In genomic region chr14:60252004-60253000, GRCm38 (mm10) we compare ENCODE assay signal across 8 mouse cellular contexts. TPM values are rescaled to one million over a fixed set of nuclear protein-coding genes. Genes with fewer than 3 reads are reported as not detected.
DNase-seq lines count a peak whose midpoint lies in the region; ATAC-seq lines count a peak whose summit lies in the region.

No protein-coding gene starts in this region.

- DNase-seq in heart, embryonic 10.5 days (ENCODE audit: low spot score), result no peak
- DNase-seq in heart, postnatal 25 days (ENCODE audit: low spot score), result no peak
- peak; percentile 13 for DNase-seq in CD4-positive helper T cell, adult 2 months (ENCODE audit: low read depth, low spot score)
- peak; percentile 61 to 69 for DNase-seq in cerebellum, postnatal 14 days
- DNase-seq in hindbrain, embryonic 10.5 days (ENCODE audit: low spot score), result peak; percentile 3
- no peak for DNase-seq in liver, embryonic 13.5 days

- no peaks in the 10 kb centered on the region for H3K27me3 ChIP-seq in heart, embryonic 10.5 days (ENCODE audit: insufficient read depth, poor library complexity, severe bottlenecking)
- H3K27me3 ChIP-seq in hindbrain, embryonic 10.5 days (ENCODE audit: insufficient read depth, poor library complexity, severe bottlenecking), result no peaks in the 10 kb centered on the region
- no peaks in the 10 kb centered on the region for H3K27me3 ChIP-seq in liver, embryonic 13.5 days
- H3K27me3 ChIP-seq in stomach, embryonic 16.5 days (ENCODE audit: control insufficient read depth, insufficient read depth, low read length), result no peaks in the 10 kb centered on the region

- H3K4me1 ChIP-seq in heart, embryonic 10.5 days, result peaks cover 10% of the 10 kb centered on the region
- peaks cover 22% of the 10 kb centered on the region for H3K4me1 ChIP-seq in hindbrain, embryonic 10.5 days (replicated peaks)
- H3K4me1 ChIP-seq in liver, embryonic 13.5 days (replicated peaks), result peaks cover 44% of the 10 kb centered on the region
- H3K4me1 ChIP-seq in stomach, embryonic 16.5 days (ENCODE audit: control insufficient read depth, insufficient read depth, low read length), result peaks cover 14% of the 10 kb centered on the region

- no peaks in the 10 kb centered on the region for H3K9me3 ChIP-seq in heart, embryonic 10.5 days
- H3K9me3 ChIP-seq in hindbrain, embryonic 10.5 days, result no peaks in the 10 kb centered on the region
- no peaks in the 10 kb centered on the region for H3K9me3 ChIP-seq in liver, embryonic 13.5 days (replicated peaks)
- no peaks in the 10 kb centered on the region for H3K9me3 ChIP-seq in stomach, embryonic 16.5 days (replicated peaks; ENCODE audit: control insufficient read depth, low read length)

- H3K9ac ChIP-seq in liver, embryonic 13.5 days, result peak overlapping the region; percentile 98
- H3K9ac ChIP-seq in stomach, embryonic 16.5 days (ENCODE audit: low read length), result peak overlapping the region; percentile 95

- no peak for ATAC-seq in liver, embryonic 13.5 days (ENCODE audit: low read depth)
- no peak; the same call in 1 of the 2 replicates for ATAC-seq in stomach, embryonic 16.5 days (ENCODE audit: insufficient read depth, low FRiP score)
- no peak for ATAC-seq in megakaryocyte-erythroid progenitor cell, adult 5-6 weeks (replicated peaks; ENCODE audit: low FRiP score, low TSS enrichment, poor library complexity, severe bottlenecking)

- intact Hi-C loops in heart, postnatal 25 days (cut with DNase I), result no loop called here

- H3K4me3 ChIP-seq in heart, embryonic 10.5 days, result peak overlapping the region; percentile 95
- H3K4me3 ChIP-seq in hindbrain, embryonic 10.5 days, result peak overlapping the region; percentile 82
- peak overlapping the region; percentile 98 for H3K4me3 ChIP-seq in liver, embryonic 13.5 days (replicated peaks)
- peak overlapping the region; percentile 94 for H3K4me3 ChIP-seq in stomach, embryonic 16.5 days (replicated peaks; ENCODE audit: low read length)

- 24% methylated on average over 15 of the region's 15 CpGs for WGBS in heart, embryonic 10.5 days
- 26% methylated on average over 15 of the region's 15 CpGs for WGBS in hindbrain, embryonic 10.5 days
- WGBS in liver, embryonic 13.5 days (ENCODE audit: insufficient replicate concordance), result 17% methylated on average over 15 of the region's 15 CpGs
- 19% methylated on average over 15 of the region's 15 CpGs for WGBS in stomach, embryonic 16.5 days

- no peaks in the 10 kb centered on the region for H3K36me3 ChIP-seq in heart, embryonic 10.5 days
- H3K36me3 ChIP-seq in hindbrain, embryonic 10.5 days, result peaks cover 7% of the 10 kb centered on the region; the same call in 1 of the 2 replicates
- H3K36me3 ChIP-seq in liver, embryonic 13.5 days, result no peaks in the 10 kb centered on the region
- H3K36me3 ChIP-seq in stomach, embryonic 16.5 days (ENCODE audit: control insufficient read depth, insufficient read depth, low read length), result no peaks in the 10 kb centered on the region

- peak overlapping the region; percentile 86 for H3K4me2 ChIP-seq in liver, embryonic 13.5 days
- H3K4me2 ChIP-seq in stomach, embryonic 16.5 days (ENCODE audit: low read depth, low read length), result peak overlapping the region; percentile 77

- peak overlapping the region; percentile 97 for H3K27ac ChIP-seq in heart, embryonic 10.5 days
- H3K27ac ChIP-seq in hindbrain, embryonic 10.5 days, result peak overlapping the region; percentile 97
- peak overlapping the region; percentile 87 for H3K27ac ChIP-seq in liver, embryonic 13.5 days
- peak overlapping the region; percentile 94 for H3K27ac ChIP-seq in stomach, embryonic 16.5 days (ENCODE audit: low read length)

RNA-seq across cellular contexts. Expression of gene Gm49336, which starts 1.0 kb away (rescaled TPM):
- 44.7 and 50.3 TPM in 2 replicates for polyA plus RNA-seq in heart, embryonic 10.5 days (2016; fragmentation: Nextera tagmentation; extraction: Ambion mirVana)
- 10 to 100 TPM; 28.5 to 31.1 TPM for total RNA-seq in heart, postnatal 25 days (2021)
- polyA plus RNA-seq in hindbrain, embryonic 10.5 days (2016; fragmentation: Nextera tagmentation; extraction: Ambion mirVana), result 44.0 and 62.6 TPM in 2 replicates
- polyA plus RNA-seq in liver, embryonic 13.5 days (2015; fragmentation: Nextera tagmentation; extraction: Ambion mirVana), result 33.3 and 43.3 TPM in 2 replicates
- 49.1 and 50.5 TPM in 2 replicates for polyA plus RNA-seq in stomach, embryonic 16.5 days (2015; fragmentation: Nextera tagmentation; extraction: Ambion mirVana)
- 76.3 and 83.0 TPM in 2 replicates for total RNA-seq in megakaryocyte-erythroid progenitor cell, adult 5-6 weeks (2014; fragmentation: Nextera tagmentation)
- 95.0 and 143 TPM in 2 replicates for total RNA-seq in megakaryocyte-erythroid progenitor cell, adult 5-6 weeks (2017)

RNA-seq across cellular contexts. Expression of gene Nupl1, which starts 1.1 kb away (rescaled TPM):
- 0.07 TPM in 1 of 2 replicates, not detected in the other for polyA plus RNA-seq in heart, embryonic 10.5 days (2016; fragmentation: Nextera tagmentation; extraction: Ambion mirVana)
- not detected for total RNA-seq in heart, postnatal 25 days (2021)
- 0.05 and 0.07 TPM in 2 replicates for polyA plus RNA-seq in hindbrain, embryonic 10.5 days (2016; fragmentation: Nextera tagmentation; extraction: Ambion mirVana)
- polyA plus RNA-seq in liver, embryonic 13.5 days (2015; fragmentation: Nextera tagmentation; extraction: Ambion mirVana), result not detected in 2 replicates
- 0.08 and 0.10 TPM in 2 replicates for polyA plus RNA-seq in stomach, embryonic 16.5 days (2015; fragmentation: Nextera tagmentation; extraction: Ambion mirVana)
- not detected in 2 replicates for total RNA-seq in megakaryocyte-erythroid progenitor cell, adult 5-6 weeks (2014; fragmentation: Nextera tagmentation)
- 0.38 TPM in 1 of 2 replicates, not detected in the other for total RNA-seq in megakaryocyte-erythroid progenitor cell, adult 5-6 weeks (2017)

RNA-seq across cellular contexts. Expression of gene Mtmr6, which starts 12.7 kb away (rescaled TPM):
- polyA plus RNA-seq in heart, embryonic 10.5 days (2016; fragmentation: Nextera tagmentation; extraction: Ambion mirVana), result 22.4 and 28.4 TPM in 2 replicates
- 10 to 100 TPM; 27.2 to 29.6 TPM for total RNA-seq in heart, postnatal 25 days (2021)
- polyA plus RNA-seq in hindbrain, embryonic 10.5 days (2016; fragmentation: Nextera tagmentation; extraction: Ambion mirVana), result 32.2 and 35.9 TPM in 2 replicates
- polyA plus RNA-seq in liver, embryonic 13.5 days (2015; fragmentation: Nextera tagmentation; extraction: Ambion mirVana), result 13.4 and 16.8 TPM in 2 replicates
- polyA plus RNA-seq in stomach, embryonic 16.5 days (2015; fragmentation: Nextera tagmentation; extraction: Ambion mirVana), result 40.9 and 46.5 TPM in 2 replicates
- 17.1 and 22.6 TPM in 2 replicates for total RNA-seq in megakaryocyte-erythroid progenitor cell, adult 5-6 weeks (2014; fragmentation: Nextera tagmentation)
- total RNA-seq in megakaryocyte-erythroid progenitor cell, adult 5-6 weeks (2017), result 43.1 and 45.5 TPM in 2 replicates

RNA-seq across cellular contexts. Expression of gene Atp8a2, which starts 55.3 kb away (rescaled TPM):
- 6.9 and 8.0 TPM in 2 replicates for polyA plus RNA-seq in heart, embryonic 10.5 days (2016; fragmentation: Nextera tagmentation; extraction: Ambion mirVana)
- total RNA-seq in heart, postnatal 25 days (2021), result 1 to 10 TPM; 4.9 to 5.5 TPM
- 4.4 and 8.0 TPM in 2 replicates for polyA plus RNA-seq in hindbrain, embryonic 10.5 days (2016; fragmentation: Nextera tagmentation; extraction: Ambion mirVana)
- polyA plus RNA-seq in liver, embryonic 13.5 days (2015; fragmentation: Nextera tagmentation; extraction: Ambion mirVana), result 1.8 and 2.4 TPM in 2 replicates
- polyA plus RNA-seq in stomach, embryonic 16.5 days (2015; fragmentation: Nextera tagmentation; extraction: Ambion mirVana), result 5.2 and 5.4 TPM in 2 replicates
- 0.15 and 3.3 TPM in 2 replicates for total RNA-seq in megakaryocyte-erythroid progenitor cell, adult 5-6 weeks (2014; fragmentation: Nextera tagmentation)
- total RNA-seq in megakaryocyte-erythroid progenitor cell, adult 5-6 weeks (2017), result 0.04 TPM in 1 of 2 replicates, not detected in the other

Comparison
In these comparisons a context has a peak if more than half of its experiments do, and no peak if none do; other contexts are left out.
1. DNase-seq: peak in CD4-positive helper T cell, adult 2 months (single experiment), cerebellum, postnatal 14 days (2 of 2) and hindbrain, embryonic 10.5 days (single experiment); none in heart, embryonic 10.5 days (single experiment), heart, postnatal 25 days (single experiment) and liver, embryonic 13.5 days (single experiment).
2. Peak in every context shown above with its lines, with median percentiles within 50 percentile points of each other: H3K27ac ChIP-seq and H3K4me3 ChIP-seq.